Mouse (Mus musculus): ENCODE data around the gene Cdk6. TPM values are rescaled to one million over a fixed set of nuclear protein-coding genes. Genes with fewer than 3 reads are reported as not detected.
"Not testable (repeated sequence)": the region's sequence is repeated elsewhere in the genome, so short reads cannot be mapped to it uniquely, and the experiment has no call there.

Gene Cdk6
- polyA plus RNA-seq, 1 experiment from 2014 or later = 18.0 TPM

DNA sequence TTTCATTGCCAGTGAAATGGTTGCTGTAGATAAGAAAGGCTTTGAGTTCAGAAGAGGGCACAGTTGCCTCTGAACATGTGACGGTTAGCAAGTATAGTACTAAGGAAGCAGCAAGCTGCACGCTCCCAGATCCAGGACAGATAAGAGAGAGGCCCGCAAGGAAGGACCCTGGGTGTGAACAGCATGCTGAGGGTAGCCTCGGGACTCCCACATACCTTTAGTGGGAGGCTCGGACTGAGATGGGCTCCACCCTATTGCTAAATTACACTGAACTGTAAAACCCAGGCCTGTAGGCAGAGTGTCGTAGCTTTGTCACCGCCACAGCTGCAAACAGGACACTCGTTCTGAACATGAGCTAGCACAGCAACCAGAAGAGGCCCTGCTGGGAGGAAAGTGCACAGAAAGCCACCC is 173.6 kb downstream of the Cdk6 start:
- Histone ChIP-seq H3K27me3 (no peaks in the 10 kb centered on the region), H3K4me1 (replicated peaks) (peaks cover 3% of the 10 kb centered on the region; the same call in 1 of the 2 replicates), H3K4me2 (replicated peaks) (no peak overlapping the region), H3K27ac (no peak overlapping the region), H3K4me3 (replicated peaks) (no peak overlapping the region), H3K9ac (replicated peaks) (no peak overlapping the region), H3K36me3 (no peaks in the 10 kb centered on the region), H3K9me3 (no peaks in the 10 kb centered on the region)
- no peak for ATAC-seq
- WGBS = 86% methylated on average over 8 of the region's 8 CpGs

DNA sequence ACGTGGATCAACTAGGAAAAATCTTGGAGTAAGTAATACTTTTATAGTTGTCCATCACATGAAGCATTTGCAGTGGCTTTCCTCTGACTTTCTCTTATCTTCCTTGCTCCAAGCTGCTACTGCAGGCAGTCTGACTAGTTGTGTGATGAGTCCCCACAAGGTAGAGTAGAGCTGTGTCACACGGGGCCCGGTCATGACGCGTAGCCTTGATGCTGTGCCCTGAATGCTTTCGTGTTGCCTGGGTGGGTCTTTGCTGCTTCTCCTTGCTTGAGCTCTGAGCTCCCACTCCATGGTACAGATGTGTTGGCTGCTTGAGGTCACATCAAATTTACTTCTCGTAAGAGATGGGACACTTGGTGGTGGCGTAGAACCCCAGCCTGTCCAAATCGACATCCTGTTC is 174.2 kb downstream of the Cdk6 start:
- WGBS = 95% methylated on average over 9 of the region's 9 CpGs
- no peak overlapping the region for H3K27ac ChIP-seq

DNA sequence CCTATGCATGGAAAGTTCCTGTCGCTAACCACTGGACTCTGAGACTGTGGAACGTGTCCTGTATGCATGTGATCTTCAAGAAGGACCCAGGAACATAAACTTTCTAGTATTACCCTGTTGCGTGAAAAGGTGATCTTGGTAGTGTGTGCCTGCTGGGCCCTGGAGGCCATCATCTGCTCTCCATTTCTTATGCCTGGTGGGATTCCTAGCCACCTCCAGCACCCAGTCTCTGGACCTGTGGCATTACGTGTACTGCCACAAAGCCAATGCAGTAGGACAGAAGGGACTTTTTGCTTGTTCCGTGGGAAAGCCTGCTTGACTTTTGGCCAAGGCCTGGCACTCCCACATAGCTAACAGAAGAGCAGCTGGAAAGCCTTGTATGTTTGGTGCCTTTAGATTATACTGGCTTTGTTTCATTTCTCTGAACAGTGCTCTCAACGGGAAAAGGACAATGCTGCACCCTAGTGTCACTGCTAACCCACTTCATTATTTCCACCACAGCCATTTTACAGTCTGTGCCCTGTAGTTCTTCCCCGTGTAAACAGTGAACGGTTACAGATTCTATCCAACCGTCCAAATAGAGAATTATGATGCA is 175.3 kb downstream of the Cdk6 start:
- Histone ChIP-seq H3K4me2 (replicated peaks) (no peak overlapping the region), H3K27ac (no peak overlapping the region), H3K27me3 (no peaks in the 10 kb centered on the region), H3K9me3 (no peaks in the 10 kb centered on the region), H3K4me3 (replicated peaks) (no peak overlapping the region), H3K36me3 (no peaks in the 10 kb centered on the region), H3K9ac (replicated peaks) (no peak overlapping the region), H3K4me1 (replicated peaks) (peaks cover 3% of the 10 kb centered on the region; the same call in 1 of the 2 replicates)
- peak; percentile 74 for ATAC-seq
- 64% methylated on average over 9 of the region's 9 CpGs for WGBS

More for the DNA sequence above, 174.2 kb downstream of the Cdk6 start:
- H3K27me3 ChIP-seq = no peaks in the 10 kb centered on the region
- no peak overlapping the region for H3K9ac ChIP-seq (replicated peaks)
- H3K4me2 ChIP-seq (replicated peaks) = no peak overlapping the region
- no peak for ATAC-seq
- H3K4me1 ChIP-seq (replicated peaks) = peaks cover 3% of the 10 kb centered on the region; the same call in 1 of the 2 replicates
- H3K36me3 ChIP-seq = no peaks in the 10 kb centered on the region
- no peak overlapping the region for H3K4me3 ChIP-seq (replicated peaks)
- H3K9me3 ChIP-seq = no peaks in the 10 kb centered on the region

DNA sequence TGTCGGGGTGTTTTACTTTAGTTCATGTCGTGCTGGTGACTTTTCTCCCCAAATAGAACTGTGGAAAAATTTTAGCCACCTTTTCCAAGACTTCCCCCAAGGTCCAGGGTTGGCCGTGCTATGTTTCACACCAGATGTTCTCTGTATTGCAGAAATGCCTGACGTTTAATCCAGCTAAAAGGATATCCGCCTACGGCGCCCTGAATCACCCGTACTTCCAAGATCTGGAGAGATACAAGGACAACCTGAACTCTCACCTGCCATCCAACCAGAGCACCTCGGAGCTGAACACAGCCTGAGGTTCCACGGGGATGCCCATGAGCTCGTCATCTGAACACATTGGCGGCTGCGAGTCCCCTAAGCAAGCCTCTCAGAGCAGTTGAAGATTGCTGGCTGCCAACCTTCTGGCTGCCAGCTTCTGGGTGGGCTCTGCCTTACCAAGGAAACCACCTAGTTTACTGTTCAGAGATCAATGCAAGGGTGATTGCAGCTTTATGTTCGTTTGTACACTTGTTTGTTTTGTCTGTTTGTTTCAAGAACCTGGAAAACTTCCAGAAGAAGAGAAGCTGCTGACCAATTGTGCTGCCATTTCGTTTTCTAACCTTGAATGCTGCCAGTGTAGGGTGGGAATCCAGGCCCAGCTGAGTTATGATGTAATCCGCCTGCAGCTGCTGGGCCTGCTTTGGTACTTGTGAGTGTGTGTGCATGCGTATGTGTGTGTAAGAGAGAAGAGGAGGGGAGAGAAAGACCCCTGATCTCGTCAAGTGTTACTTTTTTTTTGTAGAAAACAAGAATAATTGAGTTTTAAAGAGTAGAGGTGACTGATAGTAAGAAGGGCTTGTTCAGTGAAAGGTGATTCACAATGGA is 179.4 kb downstream of the Cdk6 start:
- H3K9ac ChIP-seq (replicated peaks) = no peak overlapping the region
- H3K4me3 ChIP-seq (replicated peaks) = no peak overlapping the region
- H3K27ac ChIP-seq = no peak overlapping the region
- no peak for ATAC-seq
- 87% methylated on average over 18 of the region's 18 CpGs for WGBS
- no peaks in the 10 kb centered on the region for H3K4me1 ChIP-seq (replicated peaks)
- H3K27me3 ChIP-seq = no peaks in the 10 kb centered on the region
- H3K36me3 ChIP-seq = no peaks in the 10 kb centered on the region
- H3K9me3 ChIP-seq = no peaks in the 10 kb centered on the region
- no peak overlapping the region for H3K4me2 ChIP-seq (replicated peaks)

DNA sequence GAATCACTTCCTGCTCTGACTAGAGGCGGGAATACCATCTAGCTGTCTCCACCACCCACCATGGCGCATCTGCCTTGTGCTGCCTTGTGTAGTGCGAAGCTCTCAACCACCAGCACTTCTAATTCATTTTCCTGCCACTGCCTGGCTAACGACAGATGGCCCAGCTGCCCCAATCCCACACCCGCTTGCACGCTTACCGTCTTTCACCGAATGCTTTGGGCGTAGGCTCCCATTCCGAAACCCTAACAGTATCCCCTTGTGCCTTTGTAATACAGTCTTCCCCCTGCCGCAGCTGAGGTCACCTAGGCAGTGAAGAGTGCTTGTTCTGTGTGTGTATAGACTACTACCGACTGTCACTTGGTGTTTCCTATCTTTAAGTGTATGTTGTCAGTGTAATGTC is 180.5 kb downstream of the Cdk6 start:
- H3K4me3 ChIP-seq (replicated peaks) = no peak overlapping the region
- no peak overlapping the region for H3K27ac ChIP-seq
- H3K4me1 ChIP-seq (replicated peaks) = no peaks in the 10 kb centered on the region
- H3K9ac ChIP-seq (replicated peaks) = no peak overlapping the region
- H3K36me3 ChIP-seq = no peaks in the 10 kb centered on the region
- no peak for ATAC-seq
- WGBS = 92% methylated on average over 12 of the region's 12 CpGs
- no peaks in the 10 kb centered on the region for H3K9me3 ChIP-seq
- H3K4me2 ChIP-seq (replicated peaks) = no peak overlapping the region
- no peaks in the 10 kb centered on the region for H3K27me3 ChIP-seq

DNA sequence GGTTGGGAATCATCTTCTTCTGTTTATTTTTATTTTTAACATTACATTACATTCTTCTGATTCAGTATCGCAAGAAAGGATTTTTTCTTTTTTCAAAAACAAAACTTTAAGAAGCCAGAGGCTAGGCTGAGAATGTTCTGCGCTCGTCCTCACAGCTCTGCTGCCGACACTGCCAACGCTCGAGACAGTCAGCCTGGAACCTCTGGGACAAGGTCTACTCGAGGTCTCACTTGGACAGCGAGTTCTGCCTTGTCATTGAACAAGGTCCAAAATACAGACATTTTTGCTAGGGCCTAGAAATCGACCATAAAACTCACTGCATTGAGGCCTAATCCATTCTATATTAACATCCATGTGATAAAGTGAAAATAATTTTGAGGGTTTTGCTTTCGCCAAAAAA is 181.5 kb downstream of the Cdk6 start:
- H3K27ac ChIP-seq = no peak overlapping the region

DNA sequence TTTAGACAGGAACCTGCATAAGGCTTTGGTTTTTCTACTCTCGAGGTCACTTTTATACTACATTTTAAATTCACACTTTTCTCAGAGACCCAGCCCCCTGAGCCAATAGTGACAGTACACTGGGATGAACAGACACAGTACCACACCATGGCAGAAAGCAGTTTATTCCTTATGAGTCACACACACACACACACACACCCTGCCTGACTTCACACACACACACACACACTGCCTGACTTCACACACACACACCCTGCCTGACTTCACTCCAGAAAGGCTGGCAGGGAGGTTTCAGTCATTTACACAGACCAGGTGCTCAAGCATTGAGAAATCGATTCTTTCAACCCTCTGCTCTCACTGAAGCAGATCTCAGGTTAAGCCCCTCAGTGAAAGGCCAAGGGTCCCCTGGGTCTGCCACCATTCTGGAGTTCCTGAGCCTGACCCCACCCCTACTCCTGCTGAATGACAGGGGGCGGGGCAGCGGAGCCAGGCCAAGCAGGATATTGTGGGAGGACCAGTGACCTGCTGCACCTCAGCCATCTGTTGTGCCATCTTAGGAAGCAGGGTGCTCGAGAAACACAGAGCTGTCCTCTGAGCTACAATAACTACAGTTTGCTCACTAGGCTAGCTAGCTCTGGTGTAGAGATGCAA is 185.9 kb downstream of the Cdk6 start:
- H3K4me3 ChIP-seq (replicated peaks) = no peak overlapping the region
- no peak overlapping the region for H3K9ac ChIP-seq (replicated peaks)
- H3K9me3 ChIP-seq = no peaks in the 10 kb centered on the region
- peaks cover 27% of the 10 kb centered on the region for H3K4me1 ChIP-seq (replicated peaks)
- H3K27me3 ChIP-seq = no peaks in the 10 kb centered on the region
- H3K27ac ChIP-seq = no peak overlapping the region
- no peaks in the 10 kb centered on the region for H3K36me3 ChIP-seq
- 34% methylated on average over 5 of the region's 5 CpGs for WGBS
- no peak overlapping the region for H3K4me2 ChIP-seq (replicated peaks)
- ATAC-seq = peak; percentile 56

More for the DNA sequence above, 181.5 kb downstream of the Cdk6 start:
- no peaks in the 10 kb centered on the region for H3K27me3 ChIP-seq
- no peaks in the 10 kb centered on the region for H3K9me3 ChIP-seq
- no peak overlapping the region for H3K9ac ChIP-seq (replicated peaks)
- H3K36me3 ChIP-seq = no peaks in the 10 kb centered on the region
- 94% methylated on average over 10 of the region's 10 CpGs for WGBS
- no peak overlapping the region for H3K4me2 ChIP-seq (replicated peaks)
- no peak for ATAC-seq
- no peak overlapping the region for H3K4me3 ChIP-seq (replicated peaks)
- H3K4me1 ChIP-seq (replicated peaks) = peaks cover 7% of the 10 kb centered on the region

DNA sequence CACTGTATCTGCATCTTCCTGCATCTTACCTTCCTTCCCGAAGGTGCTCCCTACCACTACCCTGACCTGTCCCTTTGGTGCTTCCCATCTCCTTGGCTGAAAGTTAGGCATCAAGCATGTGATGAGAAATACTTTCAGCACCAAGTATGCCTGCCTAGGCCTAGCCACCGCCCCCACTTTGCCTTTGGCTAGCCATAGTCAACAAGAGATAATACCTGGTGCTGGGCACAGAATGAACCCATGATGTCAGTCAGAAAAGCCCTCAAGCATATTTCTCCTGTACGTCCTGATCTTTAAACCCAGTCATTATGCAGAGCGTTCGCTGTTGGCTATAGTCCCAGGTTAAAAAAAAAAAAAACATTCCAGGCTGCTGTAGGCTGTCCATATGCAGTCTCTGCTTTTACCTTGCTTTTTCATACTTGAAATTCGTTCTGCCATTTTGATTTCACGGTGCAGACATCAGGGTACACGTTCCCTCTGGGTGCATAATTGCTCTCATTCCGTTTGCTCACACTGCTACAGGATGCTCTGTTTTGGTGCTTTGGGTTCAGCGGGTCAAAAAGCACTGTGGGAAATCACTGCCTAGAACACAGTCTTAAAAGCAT is 188.4 kb downstream of the Cdk6 start:
- WGBS = 58% methylated on average over 10 of the region's 10 CpGs
- no peak overlapping the region for H3K4me2 ChIP-seq (replicated peaks)
- no peaks in the 10 kb centered on the region for H3K9me3 ChIP-seq
- no peaks in the 10 kb centered on the region for H3K27me3 ChIP-seq
- no peak overlapping the region for H3K9ac ChIP-seq (replicated peaks)
- no peak overlapping the region; the same call in 1 of the 2 replicates for H3K27ac ChIP-seq
- H3K4me1 ChIP-seq (replicated peaks) = peaks cover 27% of the 10 kb centered on the region
- ATAC-seq = peak; percentile 77
- no peaks in the 10 kb centered on the region for H3K36me3 ChIP-seq
- H3K4me3 ChIP-seq (replicated peaks) = no peak overlapping the region

DNA sequence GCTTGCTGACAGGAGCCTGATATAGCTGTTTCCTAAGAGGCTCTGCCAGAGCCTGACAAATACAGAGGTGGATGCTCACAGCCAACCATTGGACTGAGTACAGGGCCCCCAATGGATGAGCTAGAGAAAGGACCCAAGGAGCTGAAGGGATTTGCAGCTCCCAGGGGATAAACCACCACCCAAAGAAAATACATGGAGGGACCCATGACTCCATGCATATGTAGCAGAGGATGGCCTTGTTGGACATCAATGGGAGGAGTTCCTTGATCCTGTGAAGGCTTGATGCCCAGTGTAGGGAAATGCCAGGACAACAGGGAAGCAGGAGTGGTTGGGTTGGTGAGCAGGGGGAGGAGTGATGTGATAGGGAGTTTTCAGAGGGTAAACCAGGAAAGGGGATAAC is 190.8 kb downstream of the Cdk6 start:
- H3K4me2 ChIP-seq (replicated peaks); H3K36me3 ChIP-seq; H3K9ac ChIP-seq (replicated peaks); H3K4me3 ChIP-seq (replicated peaks); H3K9me3 ChIP-seq; H3K27me3 ChIP-seq; H3K27ac ChIP-seq; ATAC-seq: not testable (repeated sequence)
- peaks cover 26% of the 10 kb centered on the region for H3K4me1 ChIP-seq (replicated peaks)

DNA sequence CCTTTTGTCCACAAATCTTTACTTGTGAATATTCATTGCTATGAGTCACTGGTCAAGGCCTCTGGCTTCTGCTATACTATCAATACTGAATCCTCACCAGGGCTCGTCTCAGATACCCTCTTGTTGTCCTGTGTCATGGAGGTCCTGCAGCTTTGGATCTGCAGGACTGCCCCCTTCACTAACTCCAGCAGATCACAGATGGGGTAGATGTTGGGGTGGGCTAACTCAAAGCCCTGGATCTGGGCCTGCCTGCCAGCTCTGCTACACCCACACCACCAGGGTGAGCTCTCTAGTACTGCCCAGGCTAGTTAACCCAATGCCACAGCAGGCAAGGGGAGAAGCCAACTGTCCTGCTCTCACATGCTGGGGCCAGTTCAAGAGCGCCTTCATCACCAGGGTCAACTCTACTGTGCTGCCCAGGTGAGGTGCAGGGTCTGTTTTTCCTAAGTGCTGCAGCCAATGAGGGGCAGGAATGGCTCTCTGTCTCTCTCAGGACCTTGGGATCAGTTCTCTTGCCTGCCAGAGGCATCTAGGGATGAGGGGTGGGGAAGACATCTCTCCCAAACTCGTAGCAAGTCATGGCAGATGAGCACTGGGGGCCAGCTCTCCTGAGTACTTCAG is 195.4 kb downstream of the Cdk6 start:
- 70% methylated on average over 3 of the region's 3 CpGs for WGBS
- ATAC-seq = no peak
- no peak overlapping the region for H3K27ac ChIP-seq
- H3K36me3 ChIP-seq = no peaks in the 10 kb centered on the region
- no peaks in the 10 kb centered on the region for H3K4me1 ChIP-seq (replicated peaks)
- H3K4me3 ChIP-seq (replicated peaks) = no peak overlapping the region
- no peaks in the 10 kb centered on the region for H3K27me3 ChIP-seq
- no peak overlapping the region for H3K9ac ChIP-seq (replicated peaks)
- H3K4me2 ChIP-seq (replicated peaks) = no peak overlapping the region
- no peaks in the 10 kb centered on the region for H3K9me3 ChIP-seq

DNA sequence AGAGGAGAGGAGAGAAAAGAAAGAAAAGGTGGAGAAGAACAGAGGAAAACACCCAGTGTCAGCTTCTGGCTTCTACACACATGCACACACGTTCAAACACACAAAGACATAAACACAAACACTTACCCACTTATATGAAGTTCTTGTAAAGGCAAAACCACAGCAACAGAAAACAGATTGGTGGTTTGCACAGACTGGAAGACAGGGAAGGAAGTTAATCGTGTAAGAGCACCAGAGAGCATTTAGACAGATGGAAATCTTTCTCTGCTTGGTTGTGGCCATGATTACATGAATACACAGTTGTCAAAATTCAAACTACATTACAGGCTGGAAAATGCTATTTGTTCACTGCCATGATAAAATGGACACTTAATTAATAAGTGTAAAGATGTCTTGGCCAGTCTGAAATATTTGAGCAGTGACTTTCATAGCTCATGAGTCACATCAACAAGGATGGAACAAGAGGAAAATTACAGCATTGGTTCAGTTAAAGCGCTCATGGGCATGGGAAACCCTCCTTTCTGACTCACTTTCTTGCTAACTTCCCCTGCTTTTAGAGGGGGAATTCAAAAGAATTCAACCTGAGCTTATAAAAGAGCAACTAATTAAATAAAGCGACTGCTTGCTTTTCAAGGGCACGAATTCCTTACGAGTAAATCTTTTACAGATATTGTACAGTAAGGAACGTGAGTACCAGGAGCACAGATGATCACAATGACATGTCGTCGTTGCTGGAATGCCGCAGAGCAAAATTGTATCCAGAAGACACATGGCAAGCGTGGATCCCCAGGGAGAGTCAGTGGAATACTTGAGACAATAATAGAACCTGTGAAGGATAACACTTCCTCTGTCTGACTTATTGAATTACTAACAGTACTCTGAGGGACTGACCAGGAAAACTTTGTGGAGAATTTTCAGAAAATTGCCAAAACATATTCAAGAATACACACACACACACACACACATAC is 197.5 kb downstream of the Cdk6 start:
- Histone ChIP-seq H3K36me3 (no peaks in the 10 kb centered on the region), H3K4me1 (replicated peaks) (no peaks in the 10 kb centered on the region), H3K27ac (no peak overlapping the region), H3K4me3 (replicated peaks) (no peak overlapping the region), H3K27me3 (no peaks in the 10 kb centered on the region), H3K4me2 (replicated peaks) (no peak overlapping the region), H3K9me3 (no peaks in the 10 kb centered on the region), H3K9ac (replicated peaks) (no peak overlapping the region)
- ATAC-seq = no peak
- 75% methylated on average over 11 of the region's 11 CpGs for WGBS

Measured in midbrain, embryonic 13.5 days (tissue).